Mouse (Mus musculus): ENCODE results near the gene Ap3d1.
A peak's percentile ranks its signal among the peaks of the same experiment; 100 is the strongest.

The Ap3d1 gene

GRCm38 (mm10) chr10:80702536-80703390, 39.3 kb downstream of the Ap3d1 start:
- DNase-seq = peak; percentile 100

GRCm38 (mm10) chr10:80701721-80702535, 40.1 kb downstream of the Ap3d1 start, which contains the start of the genes Mob3a and Izumo4:
Gene Mob3a, minus strand, starts transcription at chr10:80701977.
Gene Izumo4, plus strand, starts transcription at chr10:80702184.
- DNase-seq = peak; percentile 100

GRCm38 (mm10) chr10:80700732-80701131, 41.3 kb downstream of the Ap3d1 start:
- DNase-seq = no peak

GRCm38 (mm10) chr10:80700038-80700504, 42.0 kb downstream of the Ap3d1 start:
- DNase-seq = no peak

- DNase-seq = no peak
Observed at GRCm38 (mm10) chr10:80698605-80699004, 43.5 kb downstream of the Ap3d1 start.

- no peak for DNase-seq
Observed at GRCm38 (mm10) chr10:80697812-80698211, 44.3 kb downstream of the Ap3d1 start.

- DNase-seq = no peak
Observed at GRCm38 (mm10) chr10:80697393-80697787, 44.7 kb downstream of the Ap3d1 start.

GRCm38 (mm10) chr10:80696502-80697392, 45.3 kb downstream of the Ap3d1 start:
- no peak for DNase-seq

- DNase-seq = no peak
Observed at GRCm38 (mm10) chr10:80695801-80696501, 46.1 kb downstream of the Ap3d1 start.

- DNase-seq = peak; percentile 99
Observed at GRCm38 (mm10) chr10:80695186-80695585, 46.9 kb downstream of the Ap3d1 start.

- DNase-seq = no peak
Observed at GRCm38 (mm10) chr10:80694159-80694938, 47.7 kb downstream of the Ap3d1 start.

GRCm38 (mm10) chr10:80693401-80694045, 48.5 kb downstream of the Ap3d1 start:
- peak; percentile 94 for DNase-seq

GRCm38 (mm10) chr10:80692249-80693165, 49.6 kb downstream of the Ap3d1 start:
- peak; percentile 97 for DNase-seq

- DNase-seq = no peak
Observed at GRCm38 (mm10) chr10:80687850-80688249, 54.2 kb downstream of the Ap3d1 start.

- DNase-seq = no peak
Observed at GRCm38 (mm10) chr10:80686617-80687016, 55.4 kb downstream of the Ap3d1 start.

GRCm38 (mm10) chr10:80684984-80685383, 57.1 kb downstream of the Ap3d1 start:
- DNase-seq = no peak

GRCm38 (mm10) chr10:80684214-80684613, 57.9 kb downstream of the Ap3d1 start:
- DNase-seq = peak; percentile 95

GRCm38 (mm10) chr10:80683647-80684046, 58.4 kb downstream of the Ap3d1 start:
- no peak for DNase-seq

GRCm38 (mm10) chr10:80682003-80682402, 60.1 kb downstream of the Ap3d1 start:
- DNase-seq = no peak
